Mouse (Mus musculus) lung, embryonic 15.5 days (tissue): ENCODE data around the gene Gjb3. TPM values are rescaled to one million over a fixed set of nuclear protein-coding genes. Genes with fewer than 3 reads are reported as not detected.

ENCODE experiments used
- ATAC-seq: fragments of 200-750 bp; cut with Nextera tagmentation; 2 replicates; pipeline ENCODE4 v1.8.0; 2017; ENCODE audit warnings: moderate number of reproducible peaks, borderline replicate concordance; ENCODE audit not compliant: low FRiP score, low TSS enrichment; ENCODE audit errors: extremely low read depth
- H3K27ac ChIP-seq: fragments of 300-500 bp; sonication (generic); 2 replicates; pipeline ENCODE4 v1.5.1; 2015; ENCODE audit warnings: moderate library complexity, mild to moderate bottlenecking, inconsistent platforms
- H3K27me3 ChIP-seq: fragments of 300-500 bp; sonication (generic); 2 replicates; pipeline ENCODE4 v1.6.1; 2015; ENCODE audit warnings: inconsistent platforms
- H3K36me3 ChIP-seq: fragments of 300-500 bp; sonication (generic); 2 replicates; pipeline ENCODE4 v1.6.1; 2015; ENCODE audit warnings: inconsistent platforms
- H3K4me1 ChIP-seq: fragments of 300-500 bp; sonication (generic); 2 replicates; pipeline ENCODE4 v1.6.1; 2015; ENCODE audit warnings: inconsistent platforms
- H3K4me2 ChIP-seq: fragments of 300-500 bp; sonication (generic); 2 replicates; pipeline ENCODE4 v1.6.1; 2015; ENCODE audit warnings: inconsistent platforms, mild to moderate bottlenecking, moderate library complexity
- H3K4me3 ChIP-seq: fragments of 300-500 bp; sonication (generic); 2 replicates; pipeline ENCODE4 v1.5.1; 2015; ENCODE audit warnings: mild to moderate bottlenecking, inconsistent platforms
- H3K9ac ChIP-seq: fragments of 300-500 bp; sonication (generic); 2 replicates; pipeline ENCODE4 v1.6.1; 2015; ENCODE audit warnings: inconsistent platforms
- H3K9me3 ChIP-seq: fragments of 300-500 bp; sonication (generic); 2 replicates; pipeline ENCODE4 v1.6.1; 2016; ENCODE audit warnings: inconsistent platforms
- WGBS: fragments of 180-500 bp; shearing (Covaris S2); methylation state at CpG from one replicate; pipeline ENCODE4 v1.1.7; 2015; 5-methylcytosine and 5-hydroxymethylcytosine counted together
- polyA plus RNA-seq: library from polyadenylated mRNA; unstranded; fragments of >200 nt; fragmentation: Nextera tagmentation; extraction: Ambion mirVana; gene quantifications from 2 replicates; pipeline ENCODE4 v1.2.1, GENCODE M21; 2015

Gene Gjb3
- polyA plus RNA-seq, 1 experiment from 2014 or later: 1.6 TPM

DNA sequence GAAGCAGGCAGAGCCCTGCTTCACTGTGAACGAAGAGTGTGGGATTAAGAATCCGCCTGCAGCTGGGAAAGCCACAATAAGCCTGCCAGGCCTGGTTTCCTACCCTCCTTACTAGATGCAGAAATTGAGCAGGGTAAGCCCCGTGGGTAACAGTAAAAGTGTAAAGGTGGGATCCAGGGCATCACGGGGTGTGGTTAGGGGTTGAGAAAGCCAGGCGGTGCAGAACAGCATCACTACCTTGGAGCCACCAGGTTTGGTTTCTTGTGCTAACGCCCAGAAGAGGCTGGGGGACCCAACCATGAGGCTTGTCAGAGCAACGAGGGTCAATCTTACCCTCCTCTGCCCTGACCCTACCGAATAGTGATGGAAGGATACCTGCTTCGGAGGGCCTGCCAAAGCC lies 16.1 kb downstream of the Gjb3 start:
- Histone ChIP-seq H3K9ac (peak overlapping the region; percentile 48; the same call in 1 of the 2 replicates), H3K27ac (no peak overlapping the region), H3K36me3 (no peaks in the 10 kb centered on the region), H3K4me2 (peak overlapping the region; percentile 78; the same call in 1 of the 2 replicates), H3K4me3 (no peak overlapping the region), H3K4me1 (0 out of 2 replicates have a peak, but pooled peaks cover 2% of the 10 kb centered on the region), H3K9me3 (no peaks in the 10 kb centered on the region), H3K27me3 (peaks cover 18% of the 10 kb centered on the region; the same call in 1 of the 2 replicates)
- 49% methylated on average over 9 of the region's 9 CpGs for WGBS
- ATAC-seq: no peak

DNA sequence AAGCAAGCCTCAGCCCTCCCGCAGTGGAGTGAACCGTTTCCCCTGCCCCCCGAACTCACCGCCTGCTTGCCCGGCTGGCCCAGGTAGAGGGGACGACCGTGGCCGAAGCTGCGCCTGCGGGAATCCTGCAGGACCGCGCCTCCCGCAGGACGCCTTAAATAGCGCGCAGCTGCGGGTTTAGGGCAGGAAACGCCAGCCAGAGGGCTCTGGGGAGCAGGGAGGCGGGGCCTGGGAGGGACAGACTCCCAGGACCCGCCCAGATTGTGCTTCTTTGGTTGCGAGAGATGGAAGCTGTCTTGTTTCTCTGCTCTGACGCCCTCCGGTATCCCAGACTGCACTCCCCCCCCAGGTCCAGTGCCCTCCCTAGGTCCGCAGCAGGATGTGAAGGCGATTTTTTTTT lies 16.8 kb downstream of the Gjb3 start, which contains the start of gene Gja4:
TSS of gene Gja4 (minus strand) at position 179 of the 400 bp plus-strand sequence.
- H3K9ac ChIP-seq: peak within 1 kb of the TSS; percentile 48
- H3K4me1 ChIP-seq: 0 out of 2 replicates have a peak, but pooled peaks cover 2% of the 10 kb centered on the region
- peak within 1 kb of the TSS; percentile 78 for H3K4me2 ChIP-seq
- ATAC-seq: peak; percentile 86
- H3K27ac ChIP-seq: no peak within 1 kb of the TSS
- peak within 1 kb of the TSS; percentile 52 for H3K4me3 ChIP-seq
- WGBS: under 1% methylated on average over 25 of the region's 25 CpGs
- H3K27me3 ChIP-seq: peaks cover 18% of the 10 kb centered on the region; the same call in 1 of the 2 replicates
- no peaks in the 10 kb centered on the region for H3K9me3 ChIP-seq
- no peaks in the 10 kb centered on the region for H3K36me3 ChIP-seq

DNA sequence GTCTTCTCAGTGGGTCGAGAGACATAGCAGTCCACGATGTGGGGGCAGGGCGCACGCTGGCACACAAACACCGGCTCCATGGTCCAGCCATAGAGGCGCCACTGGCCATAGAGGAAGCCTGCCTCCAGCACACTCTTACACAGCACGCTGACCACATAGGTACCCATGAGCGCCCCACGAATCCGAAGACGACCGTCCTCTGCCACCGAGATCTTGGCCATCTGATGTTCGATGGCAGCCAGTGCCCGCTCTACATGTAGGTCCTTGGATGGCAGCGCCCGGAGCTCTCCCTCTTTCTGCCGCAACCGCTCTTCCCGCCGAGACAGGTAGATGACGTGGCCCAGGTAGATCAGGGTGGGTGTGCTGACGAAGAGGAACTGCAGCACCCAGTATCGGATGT lies 18.3 kb downstream of the Gjb3 start:
- no peak overlapping the region for H3K9ac ChIP-seq
- H3K27ac ChIP-seq: no peak overlapping the region
- H3K4me2 ChIP-seq: peak overlapping the region; percentile 78; the same call in 1 of the 2 replicates
- 56% methylated on average over 24 of the region's 24 CpGs for WGBS
- no peak for ATAC-seq
- H3K9me3 ChIP-seq: no peaks in the 10 kb centered on the region
- 0 out of 2 replicates have a peak, but pooled peaks cover 2% of the 10 kb centered on the region for H3K4me1 ChIP-seq
- H3K36me3 ChIP-seq: no peaks in the 10 kb centered on the region
- H3K27me3 ChIP-seq: peaks cover 18% of the 10 kb centered on the region; the same call in 1 of the 2 replicates
- peak overlapping the region; percentile 52 for H3K4me3 ChIP-seq

DNA sequence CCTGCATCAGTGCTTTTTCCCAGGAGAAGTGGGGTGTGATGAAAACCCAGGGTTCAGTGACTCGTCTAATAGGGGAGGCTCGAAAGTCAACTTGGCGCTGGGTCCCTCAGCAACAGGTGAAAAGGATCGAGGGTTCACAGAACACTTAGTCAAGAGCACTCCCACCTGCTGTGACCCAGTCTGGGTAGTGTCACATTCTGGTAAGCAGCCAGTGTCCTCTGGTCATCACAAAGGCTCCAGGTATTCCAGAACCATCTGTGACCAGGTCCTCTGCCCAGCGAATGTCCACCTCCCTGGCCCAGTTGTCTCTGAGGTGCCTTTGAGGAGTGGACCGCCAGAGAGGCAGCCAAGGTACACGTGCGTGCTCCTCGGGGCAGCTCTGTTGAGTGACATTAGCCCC lies 19.1 kb downstream of the Gjb3 start:
- H3K9ac ChIP-seq: no peak overlapping the region
- H3K27ac ChIP-seq: no peak overlapping the region
- peak overlapping the region; percentile 13; the same call in 1 of the 2 replicates for H3K4me2 ChIP-seq
- 43% methylated on average over 9 of the region's 9 CpGs for WGBS
- H3K27me3 ChIP-seq: peaks cover 18% of the 10 kb centered on the region; the same call in 1 of the 2 replicates
- no peaks in the 10 kb centered on the region for H3K9me3 ChIP-seq
- H3K36me3 ChIP-seq: no peaks in the 10 kb centered on the region
- no peak overlapping the region for H3K4me3 ChIP-seq
- H3K4me1 ChIP-seq: 0 out of 2 replicates have a peak, but pooled peaks cover 2% of the 10 kb centered on the region
- no peak for ATAC-seq

DNA sequence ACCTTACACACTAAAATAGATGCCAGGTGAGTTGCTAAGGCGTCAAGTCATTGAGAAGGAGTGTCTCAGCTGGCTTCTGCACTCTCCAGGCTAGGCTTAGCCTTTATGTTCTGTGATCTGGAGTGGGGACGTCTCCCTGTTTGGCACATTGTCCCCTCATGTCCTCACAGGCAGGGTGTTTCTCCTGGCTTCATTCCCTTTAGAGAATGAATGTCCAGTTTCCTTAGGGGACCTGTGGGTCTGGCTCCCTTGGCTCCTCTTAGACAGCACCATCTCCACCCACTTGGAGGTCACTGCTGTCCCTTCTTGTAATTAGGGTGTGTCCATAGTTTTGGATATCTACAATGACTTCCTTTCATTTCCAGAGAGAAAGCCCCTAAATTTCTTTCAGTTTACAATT lies 23.7 kb downstream of the Gjb3 start:
- no peaks in the 10 kb centered on the region for H3K4me1 ChIP-seq
- H3K4me3 ChIP-seq: no peak overlapping the region
- no peaks in the 10 kb centered on the region for H3K36me3 ChIP-seq
- peaks cover 7% of the 10 kb centered on the region; the same call in 1 of the 2 replicates for H3K27me3 ChIP-seq
- no peak for ATAC-seq
- no peak overlapping the region for H3K4me2 ChIP-seq
- no peak overlapping the region for H3K27ac ChIP-seq
- no peak overlapping the region for H3K9ac ChIP-seq
- H3K9me3 ChIP-seq: no peaks in the 10 kb centered on the region
- 37% methylated on average over 2 of the region's 2 CpGs for WGBS

DNA sequence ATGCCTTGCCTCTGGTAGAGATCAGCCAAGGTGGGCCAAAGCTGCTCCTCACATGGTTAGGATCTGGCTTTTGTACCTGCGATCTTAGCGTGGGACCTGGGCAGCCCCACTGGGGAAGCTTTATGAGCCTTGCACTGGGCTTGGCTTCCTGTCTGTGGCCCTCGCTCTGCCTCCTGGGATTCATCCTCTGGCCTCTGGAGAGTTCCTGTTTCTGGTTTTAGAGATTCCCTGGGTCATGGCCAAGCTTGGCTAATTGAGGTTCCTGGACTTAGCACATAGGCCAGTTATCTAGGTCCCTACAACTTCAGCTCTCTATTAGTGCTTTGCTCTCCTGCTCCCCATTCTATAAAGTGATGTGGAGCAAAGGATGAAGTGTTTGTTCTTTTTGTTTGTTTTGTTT lies 26.8 kb downstream of the Gjb3 start:
- Histone ChIP-seq H3K9ac (no peak overlapping the region), H3K36me3 (no peaks in the 10 kb centered on the region), H3K27ac (no peak overlapping the region), H3K9me3 (no peaks in the 10 kb centered on the region), H3K4me3 (no peak overlapping the region), H3K27me3 (no peaks in the 10 kb centered on the region), H3K4me1 (no peaks in the 10 kb centered on the region), H3K4me2 (no peak overlapping the region)
- WGBS: 74% methylated on average over 3 of the region's 3 CpGs
- ATAC-seq: no peak

DNA sequence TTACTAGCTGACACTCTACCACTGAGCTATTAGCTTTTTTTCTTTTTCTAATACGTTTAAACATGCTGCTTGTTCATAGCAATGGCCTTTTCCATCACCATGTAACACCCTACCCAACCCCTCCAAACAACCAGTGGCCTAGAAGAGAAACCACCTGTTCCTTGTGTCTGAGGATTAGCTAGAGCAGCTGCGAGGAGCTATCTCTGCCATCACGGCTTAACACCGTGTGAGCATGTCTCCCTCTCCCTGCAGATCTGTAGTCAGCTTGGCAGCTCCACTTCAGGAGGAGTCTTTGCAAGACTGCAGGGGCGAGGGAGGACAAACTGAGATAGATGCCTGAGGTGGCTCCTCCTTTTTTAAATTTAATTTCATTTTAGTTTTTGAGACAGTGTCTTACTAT lies 30.1 kb downstream of the Gjb3 start:
- no peaks in the 10 kb centered on the region for H3K36me3 ChIP-seq
- ATAC-seq: no peak
- H3K9ac ChIP-seq: no peak overlapping the region
- no peak overlapping the region for H3K27ac ChIP-seq
- no peaks in the 10 kb centered on the region for H3K9me3 ChIP-seq
- H3K4me1 ChIP-seq: no peaks in the 10 kb centered on the region
- no peak overlapping the region for H3K4me3 ChIP-seq
- no peak overlapping the region for H3K4me2 ChIP-seq
- no peaks in the 10 kb centered on the region for H3K27me3 ChIP-seq
- 47% methylated on average over 5 of the region's 5 CpGs for WGBS

DNA sequence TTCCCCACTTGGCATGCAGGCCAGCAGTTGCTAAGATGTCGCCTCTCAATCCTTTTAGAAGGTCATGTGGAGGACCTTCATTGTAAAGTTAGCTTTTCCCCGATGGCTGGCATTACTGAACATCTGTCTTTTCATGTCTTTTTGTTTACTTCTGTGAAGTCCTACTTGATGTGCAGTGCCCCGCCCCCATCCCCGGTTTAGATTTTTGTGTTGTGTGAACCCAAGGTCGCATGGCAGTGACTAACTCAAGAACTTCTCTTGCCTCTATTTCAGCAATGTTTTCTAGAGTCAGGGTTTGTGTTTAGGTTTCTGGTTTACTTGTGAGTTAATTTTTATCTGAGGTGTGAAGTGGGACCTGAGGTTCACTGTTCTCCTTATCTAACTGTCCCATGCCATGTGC lies 38.0 kb downstream of the Gjb3 start:
- no peaks in the 10 kb centered on the region for H3K27me3 ChIP-seq
- no peaks in the 10 kb centered on the region for H3K36me3 ChIP-seq
- 44% methylated on average over 5 of the region's 5 CpGs for WGBS
- no peaks in the 10 kb centered on the region for H3K4me1 ChIP-seq
- no peak overlapping the region for H3K9ac ChIP-seq
- H3K9me3 ChIP-seq: no peaks in the 10 kb centered on the region
- H3K4me2 ChIP-seq: no peak overlapping the region
- ATAC-seq: no peak
- no peak overlapping the region for H3K27ac ChIP-seq
- H3K4me3 ChIP-seq: no peak overlapping the region

DNA sequence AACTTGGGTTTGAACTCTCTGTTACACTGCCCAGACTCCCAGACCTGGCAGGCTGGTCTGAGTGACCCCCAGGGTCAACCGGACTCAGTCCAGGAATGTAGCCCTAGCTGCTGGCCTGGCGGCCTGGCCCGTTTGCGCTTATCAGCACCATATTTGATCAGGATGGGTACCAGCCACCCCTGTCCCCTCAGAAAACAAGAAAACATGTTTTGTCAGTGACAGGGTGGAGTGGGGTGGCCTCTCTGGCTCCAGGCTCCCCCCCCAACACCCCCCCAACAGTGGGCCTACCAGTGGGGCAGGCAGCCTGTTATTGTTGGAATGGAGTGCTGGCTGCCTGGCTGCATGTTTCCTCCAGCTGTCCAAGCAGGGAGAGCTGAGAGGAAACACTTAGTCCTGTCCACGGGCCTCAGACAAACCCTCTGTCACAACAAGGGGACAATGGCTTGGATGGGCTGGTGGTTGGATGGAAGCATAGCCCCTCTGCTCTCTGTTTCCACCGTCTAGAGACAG lies 41.5 kb downstream of the Gjb3 start:
- Histone ChIP-seq H3K9me3 (no peaks in the 10 kb centered on the region), H3K9ac (no peak overlapping the region), H3K4me2 (no peak overlapping the region), H3K27ac (no peak overlapping the region), H3K27me3 (no peaks in the 10 kb centered on the region), H3K4me1 (no peaks in the 10 kb centered on the region), H3K4me3 (no peak overlapping the region), H3K36me3 (no peaks in the 10 kb centered on the region)
- WGBS: 52% methylated on average over 6 of the region's 6 CpGs
- 0 out of 2 replicates have a peak, but pooled peaks have one; percentile 35 for ATAC-seq

DNA sequence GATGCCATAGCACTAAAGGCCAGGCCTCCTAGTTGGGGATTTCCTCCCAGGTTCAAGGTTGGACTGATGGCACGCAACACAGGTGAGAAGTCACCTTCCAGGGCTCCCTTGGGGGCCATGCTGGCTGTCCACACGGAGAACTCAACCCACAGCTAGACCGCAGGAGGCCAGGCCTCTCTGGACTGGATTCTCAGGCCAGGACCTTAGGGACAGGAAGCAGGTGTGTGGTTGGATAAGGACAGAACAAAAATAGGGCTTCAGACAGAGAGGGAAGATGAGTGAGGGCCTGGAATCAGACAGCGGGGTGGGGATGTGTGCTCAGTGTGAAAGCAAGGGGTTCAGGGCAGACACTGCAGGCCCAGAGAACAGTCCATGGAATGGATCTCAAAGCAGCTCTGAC lies 43.7 kb downstream of the Gjb3 start:
- Histone ChIP-seq H3K36me3 (no peaks in the 10 kb centered on the region), H3K27me3 (no peaks in the 10 kb centered on the region), H3K4me2 (no peak overlapping the region), H3K4me3 (no peak overlapping the region), H3K27ac (no peak overlapping the region), H3K4me1 (no peaks in the 10 kb centered on the region), H3K9me3 (no peaks in the 10 kb centered on the region), H3K9ac (no peak overlapping the region)
- WGBS: 66% methylated on average over 4 of the region's 4 CpGs
- no peak for ATAC-seq

DNA sequence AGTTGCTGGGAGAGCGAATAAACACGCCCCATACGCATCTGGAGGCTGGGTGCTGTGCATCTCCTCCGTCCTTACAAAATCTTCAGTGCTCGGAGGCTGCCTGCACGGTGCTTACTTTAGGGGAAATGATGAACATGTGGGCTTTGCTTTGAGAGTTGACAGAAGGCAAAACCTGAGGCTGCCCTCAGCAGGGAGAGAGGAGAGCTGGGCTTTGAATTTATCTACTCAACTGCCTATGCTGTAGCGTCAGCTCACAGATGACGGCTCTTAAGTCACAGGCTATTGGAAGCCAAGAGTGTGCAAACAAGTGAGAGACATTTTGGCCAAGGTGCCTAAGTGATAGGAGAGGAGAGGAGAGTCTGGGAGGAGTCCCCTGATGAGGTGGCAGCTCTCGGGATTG lies 51.4 kb downstream of the Gjb3 start:
- no peaks in the 10 kb centered on the region for H3K4me1 ChIP-seq
- no peaks in the 10 kb centered on the region for H3K9me3 ChIP-seq
- 62% methylated on average over 9 of the region's 9 CpGs for WGBS
- H3K27me3 ChIP-seq: no peaks in the 10 kb centered on the region
- H3K4me2 ChIP-seq: no peak overlapping the region
- no peaks in the 10 kb centered on the region for H3K36me3 ChIP-seq
- ATAC-seq: no peak
- no peak overlapping the region for H3K9ac ChIP-seq
- H3K27ac ChIP-seq: no peak overlapping the region
- no peak overlapping the region for H3K4me3 ChIP-seq

DNA sequence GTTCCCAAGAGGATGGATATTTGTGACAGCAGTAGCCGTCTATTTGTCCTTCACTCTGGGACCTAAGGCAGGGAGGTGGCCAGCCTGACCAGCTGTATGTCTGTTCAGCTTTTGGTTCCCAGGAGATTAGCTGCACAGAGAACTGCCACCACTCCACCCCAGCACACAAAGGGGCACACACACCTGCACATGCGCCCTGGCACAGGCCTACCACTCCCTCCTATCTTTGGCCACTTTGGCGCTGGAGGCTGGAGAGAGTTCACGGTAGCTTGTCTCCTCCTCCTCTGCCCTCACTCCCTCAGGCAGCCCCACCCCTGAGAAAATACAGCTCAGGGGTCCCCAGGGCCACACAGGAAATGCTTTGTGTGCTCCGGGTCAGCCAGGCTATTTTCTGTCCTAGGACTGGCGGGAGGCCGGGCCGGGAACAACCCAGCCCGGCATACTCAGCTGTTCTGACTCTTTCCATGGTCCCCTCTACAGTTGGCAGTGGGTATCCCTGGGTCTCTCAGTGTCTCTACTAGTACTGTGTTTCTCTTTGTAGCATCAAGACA lies 52.1 kb downstream of the Gjb3 start:
- ATAC-seq: peak; percentile 25
- H3K27ac ChIP-seq: 0 out of 2 replicates have a peak overlapping the region, but pooled peaks have one; percentile 15

More for the DNA sequence above, 52.1 kb downstream of the Gjb3 start:
- Histone ChIP-seq H3K27me3 (no peaks in the 10 kb centered on the region), H3K4me2 (no peak overlapping the region), H3K36me3 (no peaks in the 10 kb centered on the region), H3K9ac (no peak overlapping the region), H3K4me1 (no peaks in the 10 kb centered on the region), H3K4me3 (no peak overlapping the region), H3K9me3 (no peaks in the 10 kb centered on the region)
- 35% methylated on average over 9 of the region's 9 CpGs for WGBS
